Mouse (Mus musculus) neural tube, embryonic 13.5 days (tissue): ENCODE data around the gene Tmem119. TPM values are rescaled to one million over a fixed set of nuclear protein-coding genes. Genes with fewer than 3 reads are reported as not detected.

Source experiments
- ATAC-seq: fragments of 200-750 bp; cut with Nextera tagmentation; 2 replicates; pipeline ENCODE4 v1.8.0; 2017; ENCODE audit warnings: low read depth, mild to moderate bottlenecking, moderate TSS enrichment, moderate library complexity
- H3K27ac ChIP-seq: fragments of 300-500 bp; sonication (generic); replicated peaks from 2 replicates; pipeline ENCODE4 v1.5.1; 2015; ENCODE audit warnings: moderate library complexity, mild to moderate bottlenecking, inconsistent platforms
- H3K27me3 ChIP-seq: fragments of 300-500 bp; sonication (generic); 2 replicates; pipeline ENCODE4 v1.6.1; 2015; ENCODE audit warnings: mild to moderate bottlenecking, inconsistent platforms
- H3K36me3 ChIP-seq: fragments of 300-500 bp; sonication (generic); 2 replicates; pipeline ENCODE4 v1.6.1; 2015; ENCODE audit warnings: mild to moderate bottlenecking, inconsistent platforms
- H3K4me1 ChIP-seq: fragments of 300-500 bp; sonication (generic); replicated peaks from 2 replicates; pipeline ENCODE4 v1.6.1; 2015; ENCODE audit warnings: inconsistent platforms
- H3K4me2 ChIP-seq: fragments of 300-500 bp; sonication (generic); 2 replicates; pipeline ENCODE4 v1.6.1; 2015; ENCODE audit warnings: inconsistent platforms, mild to moderate bottlenecking, moderate library complexity
- H3K4me3 ChIP-seq: fragments of 300-500 bp; sonication (generic); 2 replicates; pipeline ENCODE4 v1.5.1; 2015; ENCODE audit warnings: mild to moderate bottlenecking, inconsistent platforms
- H3K9ac ChIP-seq: fragments of 300-500 bp; sonication (generic); 2 replicates; pipeline ENCODE4 v1.6.1; 2015; ENCODE audit warnings: moderate library complexity, mild to moderate bottlenecking, inconsistent platforms
- H3K9me3 ChIP-seq: fragments of 300-500 bp; sonication (generic); 2 replicates; pipeline ENCODE4 v1.6.1; 2016; ENCODE audit warnings: inconsistent platforms
- WGBS: fragments of 180-500 bp; shearing (Covaris S2); methylation state at CpG from one replicate; pipeline ENCODE4 v1.1.7; 2015; 5-methylcytosine and 5-hydroxymethylcytosine counted together
- polyA plus RNA-seq: library from polyadenylated mRNA; unstranded; fragments of >200 nt; fragmentation: Nextera tagmentation; extraction: Ambion mirVana; gene quantifications from 2 replicates; pipeline ENCODE4 v1.2.1, GENCODE M21; 2015

Gene Tmem119
- polyA plus RNA-seq, 1 experiment from 2014 or later, result 12.6 TPM

GRCm38 (mm10) chr5:113772450-113772895 is 27.8 kb downstream of the Tmem119 start, which contains the start of the genes Sart3 and Iscu:
Gene Sart3 (minus strand): TSS chr5:113772510.
Gene Iscu (plus strand): TSS chr5:113772748.
- peak; percentile 86 for ATAC-seq
- WGBS, result under 1% methylated on average over 43 of the region's 49 CpGs
- H3K4me3 ChIP-seq, result peak within 1 kb of the TSS; percentile 99
- peaks cover 44% of the 10 kb centered on the region for H3K36me3 ChIP-seq
- no peaks in the 10 kb centered on the region for H3K27me3 ChIP-seq
- peak within 1 kb of the TSS; percentile 96 for H3K9ac ChIP-seq
- peaks cover 37% of the 10 kb centered on the region for H3K4me1 ChIP-seq
- H3K9me3 ChIP-seq, result no peaks in the 10 kb centered on the region
- H3K27ac ChIP-seq, result peak within 1 kb of the TSS; percentile 99
- peak within 1 kb of the TSS; percentile 92 for H3K4me2 ChIP-seq

- WGBS, result under 1% methylated on average over 92 of the region's 97 CpGs
These were observed 28.8 kb downstream of the Tmem119 start for GRCm38 (mm10) chr5:113771213-113772162.

GRCm38 (mm10) chr5:113768806-113769205 is 31.5 kb downstream of the Tmem119 start:
- no peak for ATAC-seq
- no peak overlapping the region for H3K4me2 ChIP-seq
- H3K9me3 ChIP-seq, result no peaks in the 10 kb centered on the region

More at GRCm38 (mm10) chr5:113771213-113772162, 28.8 kb downstream of the Tmem119 start:
- no peaks in the 10 kb centered on the region for H3K27me3 ChIP-seq
- H3K4me1 ChIP-seq, result peaks cover 37% of the 10 kb centered on the region
- peak overlapping the region; percentile 99 for H3K4me3 ChIP-seq
- ATAC-seq, result peak; percentile 81
- H3K36me3 ChIP-seq, result peaks cover 45% of the 10 kb centered on the region
- peak overlapping the region; percentile 92 for H3K4me2 ChIP-seq
- peak overlapping the region; percentile 96 for H3K9ac ChIP-seq
- peak overlapping the region; percentile 99 for H3K27ac ChIP-seq
- H3K9me3 ChIP-seq, result no peaks in the 10 kb centered on the region

GRCm38 (mm10) chr5:113765641-113766526 is 34.4 kb downstream of the Tmem119 start:
- peaks cover 23% of the 10 kb centered on the region for H3K4me1 ChIP-seq
- H3K4me3 ChIP-seq, result no peak overlapping the region
- H3K9me3 ChIP-seq, result no peaks in the 10 kb centered on the region
- no peak overlapping the region for H3K9ac ChIP-seq
- 86% methylated on average over 13 of the region's 13 CpGs for WGBS
- peaks cover 63% of the 10 kb centered on the region for H3K36me3 ChIP-seq
- no peak overlapping the region for H3K4me2 ChIP-seq
- ATAC-seq, result no peak
- no peaks in the 10 kb centered on the region for H3K27me3 ChIP-seq
- H3K27ac ChIP-seq, result no peak overlapping the region

More at GRCm38 (mm10) chr5:113768806-113769205, 31.5 kb downstream of the Tmem119 start:
- Histone ChIP-seq H3K27ac (no peak overlapping the region), H3K9ac (no peak overlapping the region), H3K4me1 (peaks cover 33% of the 10 kb centered on the region), H3K27me3 (no peaks in the 10 kb centered on the region), H3K4me3 (no peak overlapping the region), H3K36me3 (peaks cover 35% of the 10 kb centered on the region)
- WGBS, result 93% methylated on average over 8 of the region's 8 CpGs

DNA sequence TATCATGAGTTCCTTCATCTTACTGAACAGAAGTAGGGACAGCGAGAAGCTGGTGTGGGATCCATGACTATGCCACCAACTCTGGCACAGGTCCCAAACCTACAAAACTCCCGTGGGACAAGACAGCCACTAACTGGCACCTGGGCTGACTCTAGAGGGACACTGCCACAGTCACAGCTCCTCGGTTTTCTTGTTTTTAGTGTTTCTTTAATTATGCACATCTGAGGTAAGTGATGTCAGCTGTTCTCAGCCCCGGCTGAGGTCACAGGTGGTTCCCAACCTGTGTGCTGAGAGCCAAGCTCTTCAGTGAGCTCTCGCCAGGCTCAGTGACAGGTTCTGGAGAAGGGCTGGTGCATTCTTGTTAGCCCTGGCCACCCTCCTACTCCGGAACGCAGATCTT is 35.9 kb downstream of the Tmem119 start:
- WGBS, result 88% methylated on average over 7 of the region's 7 CpGs
- Histone ChIP-seq H3K27me3 (no peaks in the 10 kb centered on the region), H3K27ac (no peak overlapping the region), H3K4me1 (peaks cover 8% of the 10 kb centered on the region), H3K4me3 (no peak overlapping the region), H3K36me3 (peaks cover 77% of the 10 kb centered on the region), H3K4me2 (no peak overlapping the region), H3K9ac (no peak overlapping the region), H3K9me3 (no peaks in the 10 kb centered on the region)
- ATAC-seq, result no peak

GRCm38 (mm10) chr5:113761585-113761984 is 38.7 kb downstream of the Tmem119 start:
- Histone ChIP-seq H3K4me1 (no peaks in the 10 kb centered on the region), H3K4me3 (no peak overlapping the region), H3K36me3 (peaks cover 85% of the 10 kb centered on the region), H3K27me3 (no peaks in the 10 kb centered on the region), H3K9ac (no peak overlapping the region), H3K4me2 (no peak overlapping the region), H3K27ac (no peak overlapping the region), H3K9me3 (no peaks in the 10 kb centered on the region)
- 94% methylated on average over 2 of the region's 2 CpGs for WGBS
- no peak for ATAC-seq

- no peak overlapping the region for H3K4me2 ChIP-seq
- peaks cover 99% of the 10 kb centered on the region for H3K36me3 ChIP-seq
- H3K9ac ChIP-seq, result no peak overlapping the region
- WGBS, result 90% methylated on average over 15 of the region's 15 CpGs
- no peak overlapping the region for H3K4me3 ChIP-seq
- H3K27ac ChIP-seq, result no peak overlapping the region
- no peaks in the 10 kb centered on the region for H3K4me1 ChIP-seq
- H3K27me3 ChIP-seq, result no peaks in the 10 kb centered on the region
- H3K9me3 ChIP-seq, result no peaks in the 10 kb centered on the region
- ATAC-seq, result no peak
These were observed 44.8 kb downstream of the Tmem119 start for GRCm38 (mm10) chr5:113755347-113756030.

GRCm38 (mm10) chr5:113751521-113752157 is 48.7 kb downstream of the Tmem119 start:
- Histone ChIP-seq H3K9me3 (no peaks in the 10 kb centered on the region), H3K27ac (no peak overlapping the region), H3K4me2 (no peak overlapping the region), H3K36me3 (peaks cover 99% of the 10 kb centered on the region), H3K4me1 (no peaks in the 10 kb centered on the region), H3K27me3 (no peaks in the 10 kb centered on the region), H3K4me3 (no peak overlapping the region), H3K9ac (no peak overlapping the region)
- no peak for ATAC-seq
- 89% methylated on average over 9 of the region's 9 CpGs for WGBS

GRCm38 (mm10) chr5:113748556-113749331 is 51.6 kb downstream of the Tmem119 start:
- 95% methylated on average over 13 of the region's 13 CpGs for WGBS
- Histone ChIP-seq H3K9ac (no peak overlapping the region), H3K27me3 (no peaks in the 10 kb centered on the region), H3K4me2 (no peak overlapping the region), H3K4me1 (no peaks in the 10 kb centered on the region), H3K36me3 (peaks cover 99% of the 10 kb centered on the region), H3K9me3 (no peaks in the 10 kb centered on the region), H3K4me3 (no peak overlapping the region), H3K27ac (no peak overlapping the region)
- ATAC-seq, result no peak

- H3K27me3 ChIP-seq, result no peaks in the 10 kb centered on the region
- WGBS, result 98% methylated on average over 5 of the region's 5 CpGs
- no peak overlapping the region for H3K4me3 ChIP-seq
- H3K36me3 ChIP-seq, result peaks cover 99% of the 10 kb centered on the region
- no peak overlapping the region for H3K4me2 ChIP-seq
- no peaks in the 10 kb centered on the region for H3K4me1 ChIP-seq
- H3K9ac ChIP-seq, result no peak overlapping the region
- no peak overlapping the region for H3K27ac ChIP-seq
- no peaks in the 10 kb centered on the region for H3K9me3 ChIP-seq
- ATAC-seq, result no peak
These were observed 52.7 kb downstream of the Tmem119 start for GRCm38 (mm10) chr5:113747629-113748028.
